Mouse (Mus musculus) lung, postnatal 0 days (tissue): ENCODE results near the gene Cirbp.

Source experiments
- CTCF ChIP-seq: IDR thresholded peaks from 2 replicates; pipeline ENCODE4 v1.5.1; 2016; ENCODE audit warnings: antibody characterized with exemption, mild to moderate bottlenecking
- EP300 ChIP-seq: IDR thresholded peaks from 2 replicates; pipeline ENCODE4 v1.6.1; 2016; ENCODE audit warnings: antibody characterized with exemption, mild to moderate bottlenecking, control low read depth

DNA sequence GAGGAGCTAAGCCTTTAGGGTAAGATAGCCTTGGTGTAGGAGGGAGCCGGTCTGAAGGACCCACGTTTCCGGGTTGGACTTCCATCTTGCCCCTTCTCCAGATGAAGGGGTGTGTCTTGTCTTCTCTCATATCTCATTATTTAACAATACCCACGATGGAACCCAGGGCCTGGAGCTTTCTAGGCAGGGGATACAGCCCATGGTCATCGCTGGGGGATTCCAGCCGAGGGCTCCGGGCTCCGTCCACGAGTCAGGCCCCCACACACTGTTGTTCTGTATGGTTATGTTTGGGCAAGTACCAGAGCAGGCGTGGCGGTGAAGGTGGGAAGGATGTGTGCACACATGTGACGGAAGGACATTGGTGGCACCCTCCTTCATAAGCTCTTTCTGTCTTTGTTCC is 21.6 kb upstream of the Cirbp start:
- TF ChIP-seq CTCF (no peak), EP300 (no peak)
